Mouse (Mus musculus): ENCODE measurements around the gene Il12rb2.

DNA sequence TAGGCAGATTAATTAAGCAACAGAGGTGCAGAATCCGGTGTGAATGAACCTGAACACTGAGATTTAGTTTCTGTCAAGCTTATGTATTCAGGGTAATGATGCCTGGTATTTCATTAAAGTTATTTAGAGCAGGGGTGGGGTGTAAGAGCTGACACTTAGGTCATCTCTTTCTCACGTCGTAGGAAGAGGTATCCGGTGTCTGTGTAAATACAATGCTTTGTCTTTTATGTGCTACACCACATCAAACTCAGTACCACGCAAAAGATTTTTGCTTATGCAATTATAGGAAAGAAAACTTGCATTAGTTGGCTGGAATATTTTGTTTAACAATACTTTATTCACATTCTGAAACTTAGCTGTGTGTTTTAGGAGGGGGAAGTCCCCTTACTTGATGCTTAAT lies 23.6 kb upstream of the Il12rb2 start:
- TF ChIP-seq HCFC1 (IDR thresholded peaks at IDR 0.05; ENCODE audit: borderline replicate concordance, insufficient read depth, low read length) (no peak), MAFK (IDR thresholded peaks at IDR 0.05; ENCODE audit: insufficient read depth, low read depth, low read length) (no peak), ZNF384 (IDR thresholded peaks at IDR 0.05; ENCODE audit: low read depth, low read length) (no peak), ZC3H11A (IDR thresholded peaks at IDR 0.05; ENCODE audit: borderline replicate concordance, low read depth, low read length) (no peak), CHD2 (IDR thresholded peaks at IDR 0.05; ENCODE audit: low read depth, low read length) (no peak)
